In genomic region chr19:21942286-21942685, GRCm38 (mm10) we compare ENCODE assay signal across 10 mouse cellular contexts.
A peak's percentile ranks its signal among the peaks of the same experiment; 100 is the strongest.
DNase-seq lines count a peak whose midpoint lies in the region; ATAC-seq and TF ChIP-seq lines count a peak whose summit lies in the region.
"Had no signal": no experiment of that assay in that cellular context is flagged by ENCODE, and none has a peak within 500 bp of the region (broad histone marks: within the 10 kb centered on the region; RNA-seq: fewer than 3 reads in every experiment).

No protein-coding gene starts in this region.

- peak overlapping the region; percentile 3; the same call in 1 of the 2 replicates for H3K4me2 ChIP-seq in hindbrain, embryonic 16.5 days (ENCODE audit: low read length)
- no peak overlapping the region for H3K4me2 ChIP-seq in hindbrain, embryonic 12.5 days (replicated peaks)
- H3K4me2 ChIP-seq in heart, postnatal 0 days (ENCODE audit: low read depth, low read length), result peak overlapping the region; percentile 30; the same call in 1 of the 2 replicates
- peak overlapping the region; percentile 19 for H3K4me2 ChIP-seq in limb, embryonic 14.5 days (replicated peaks; ENCODE audit: low read depth, low read length, severe bottlenecking)
- no peak overlapping the region; the same call in 1 of the 2 replicates for H3K4me2 ChIP-seq in forebrain, embryonic 16.5 days (ENCODE audit: low read length)

- H3K9me3 ChIP-seq in hindbrain, embryonic 16.5 days (ENCODE audit: control insufficient read depth, low read length), result no peaks in the 10 kb centered on the region
- no peaks in the 10 kb centered on the region for H3K9me3 ChIP-seq in hindbrain, embryonic 12.5 days (replicated peaks)
- no peaks in the 10 kb centered on the region for H3K9me3 ChIP-seq in heart, postnatal 0 days (replicated peaks; ENCODE audit: control insufficient read depth, low read length)
- H3K9me3 ChIP-seq in limb, embryonic 14.5 days (ENCODE audit: control insufficient read depth, low read length), result no peaks in the 10 kb centered on the region
- no peaks in the 10 kb centered on the region for H3K9me3 ChIP-seq in forebrain, embryonic 16.5 days (ENCODE audit: control insufficient read depth, low read length)

- H3K4me3 ChIP-seq in hindbrain, embryonic 16.5 days (ENCODE audit: low read length), result no peak overlapping the region
- H3K4me3 ChIP-seq in hindbrain, embryonic 12.5 days, result no peak overlapping the region
- peak overlapping the region; percentile 32 for H3K4me3 ChIP-seq in bone marrow macrophage, adult 2 months (ENCODE audit: insufficient read depth, low read length)
- H3K4me3 ChIP-seq in heart, postnatal 0 days (ENCODE audit: low read depth, low read length), result no peak overlapping the region
- H3K4me3 ChIP-seq in limb, embryonic 14.5 days (replicated peaks; ENCODE audit: low read length), result no peak overlapping the region
- no peak overlapping the region for H3K4me3 ChIP-seq in forebrain, embryonic 16.5 days (replicated peaks; ENCODE audit: low read length)

- no peaks in the 10 kb centered on the region for H3K27me3 ChIP-seq in hindbrain, embryonic 16.5 days (replicated peaks; ENCODE audit: control insufficient read depth, insufficient read depth, low read length)
- H3K27me3 ChIP-seq in hindbrain, embryonic 12.5 days, result no peaks in the 10 kb centered on the region
- H3K27me3 ChIP-seq in heart, postnatal 0 days (ENCODE audit: control insufficient read depth, insufficient read depth, low read length), result no peaks in the 10 kb centered on the region
- no peaks in the 10 kb centered on the region for H3K27me3 ChIP-seq in limb, embryonic 14.5 days (ENCODE audit: control insufficient read depth, insufficient read depth, low read length)
- no peaks in the 10 kb centered on the region for H3K27me3 ChIP-seq in forebrain, embryonic 16.5 days (replicated peaks; ENCODE audit: control insufficient read depth, insufficient read depth, low read length)

- DNase-seq in heart, postnatal 0 days (ENCODE audit: low spot score), result peak; percentile 77
- no peak for DNase-seq in limb, embryonic 14.5 days (ENCODE audit: low spot score)
- no peak for DNase-seq in urinary bladder, postnatal 36 days (ENCODE audit: low spot score in 2 of 2)
- no peak for DNase-seq in left cerebral cortex, adult 18-20 months (ENCODE audit: low spot score in 2 of 2)
- DNase-seq: embryo, embryonic 11 days; gastrocnemius, postnatal 36 days had no signal

- no peaks in the 10 kb centered on the region for H3K4me1 ChIP-seq in hindbrain, embryonic 16.5 days (ENCODE audit: control insufficient read depth, insufficient read depth, low read depth, low read length)
- no peaks in the 10 kb centered on the region for H3K4me1 ChIP-seq in hindbrain, embryonic 12.5 days
- H3K4me1 ChIP-seq in bone marrow macrophage, adult 2 months (ENCODE audit: control insufficient read depth, insufficient read depth, low read length), result peaks cover 31% of the 10 kb centered on the region
- H3K4me1 ChIP-seq in heart, postnatal 0 days (ENCODE audit: control insufficient read depth, insufficient read depth), result no peaks in the 10 kb centered on the region; the same call in 1 of the 2 replicates
- H3K4me1 ChIP-seq in limb, embryonic 14.5 days (ENCODE audit: control insufficient read depth, insufficient read depth, low read length), result peaks cover 5% of the 10 kb centered on the region; the same call in 1 of the 2 replicates
- H3K4me1 ChIP-seq in forebrain, embryonic 16.5 days (replicated peaks; ENCODE audit: control insufficient read depth, insufficient read depth, low read length), result no peaks in the 10 kb centered on the region

- no peak for ATAC-seq in hindbrain, embryonic 16.5 days
- no peak for ATAC-seq in hindbrain, embryonic 12.5 days (ENCODE audit: low FRiP score)
- peak; percentile 59 for ATAC-seq in heart, postnatal 0 days (ENCODE audit: insufficient read depth, low read depth)
- ATAC-seq in limb, embryonic 14.5 days (ENCODE audit: low FRiP score, low read depth), result no peak
- ATAC-seq in forebrain, embryonic 16.5 days, result no peak

- TF ChIP-seq EP300 in heart, postnatal 0 days (IDR thresholded peaks at IDR 0.05; ENCODE audit: low read depth), result peak; percentile 71

- TF ChIP-seq POLR2A in bone marrow macrophage, adult 2 months (IDR thresholded peaks at IDR 0.05; ENCODE audit: borderline replicate concordance, low read depth, low read length), result no peak
- no peak for TF ChIP-seq POLR2A in limb, embryonic 14.5 days (IDR thresholded peaks at IDR 0.05; ENCODE audit: borderline replicate concordance, extremely low read depth, insufficient read depth, insufficient read length)

- H3K27ac ChIP-seq in hindbrain, embryonic 16.5 days (ENCODE audit: low read depth, low read length), result no peak overlapping the region
- H3K27ac ChIP-seq in hindbrain, embryonic 12.5 days, result no peak overlapping the region
- peak overlapping the region; percentile 63 for H3K27ac ChIP-seq in bone marrow macrophage, adult 2 months (ENCODE audit: insufficient read depth, low read depth, low read length)
- peak overlapping the region; percentile 86 for H3K27ac ChIP-seq in heart, postnatal 0 days (ENCODE audit: low read depth)
- no peak overlapping the region for H3K27ac ChIP-seq in limb, embryonic 14.5 days (replicated peaks; ENCODE audit: low read depth, low read length)
- H3K27ac ChIP-seq in forebrain, embryonic 16.5 days (ENCODE audit: low read length), result no peak overlapping the region

- no peaks in the 10 kb centered on the region for H3K36me3 ChIP-seq in hindbrain, embryonic 16.5 days (ENCODE audit: control insufficient read depth, insufficient read depth, low read length)
- H3K36me3 ChIP-seq in hindbrain, embryonic 12.5 days, result no peaks in the 10 kb centered on the region
- H3K36me3 ChIP-seq in heart, postnatal 0 days (replicated peaks; ENCODE audit: control insufficient read depth, insufficient read depth, low read length), result no peaks in the 10 kb centered on the region
- no peaks in the 10 kb centered on the region for H3K36me3 ChIP-seq in limb, embryonic 14.5 days (ENCODE audit: control insufficient read depth, insufficient read depth, low read length)
- no peaks in the 10 kb centered on the region for H3K36me3 ChIP-seq in forebrain, embryonic 16.5 days (ENCODE audit: control insufficient read depth, insufficient read depth)

- 65% methylated on average over 11 of the region's 11 CpGs for WGBS in hindbrain, embryonic 16.5 days
- WGBS in hindbrain, embryonic 12.5 days, result 79% methylated on average over 11 of the region's 11 CpGs
- 44% methylated on average over 11 of the region's 11 CpGs for WGBS in heart, postnatal 0 days
- WGBS in limb, embryonic 14.5 days, result 24% methylated on average over 11 of the region's 11 CpGs
- 45% methylated on average over 11 of the region's 11 CpGs for WGBS in forebrain, embryonic 16.5 days

- H3K9ac ChIP-seq in hindbrain, embryonic 16.5 days (ENCODE audit: low read depth, low read length), result no peak overlapping the region
- H3K9ac ChIP-seq in hindbrain, embryonic 12.5 days, result no peak overlapping the region
- 0 out of 2 replicates have a peak overlapping the region, but pooled peaks have one; percentile 15 for H3K9ac ChIP-seq in heart, postnatal 0 days (replicated peaks; ENCODE audit: low read depth, low read length)
- H3K9ac ChIP-seq in limb, embryonic 14.5 days (ENCODE audit: low read depth, low read length, severe bottlenecking), result no peak overlapping the region
- H3K9ac ChIP-seq in forebrain, embryonic 16.5 days (replicated peaks; ENCODE audit: low read depth, low read length), result no peak overlapping the region

- TF ChIP-seq CTCF in bone marrow macrophage, adult 2 months (IDR thresholded peaks at IDR 0.05; ENCODE audit: low read depth, low read length), result no peak
- no peak for TF ChIP-seq CTCF in heart, postnatal 0 days (IDR thresholded peaks at IDR 0.05; ENCODE audit: low read depth)

Comparison
In these comparisons a context has a peak if more than half of its experiments do, and no peak if none do; other contexts are left out.
1. H3K4me2 ChIP-seq: peak in hindbrain, embryonic 16.5 days (single experiment), heart, postnatal 0 days (single experiment) and limb, embryonic 14.5 days (single experiment); none in hindbrain, embryonic 12.5 days (single experiment) and forebrain, embryonic 16.5 days (single experiment).
2. H3K27ac ChIP-seq: peak in bone marrow macrophage, adult 2 months (single experiment) and heart, postnatal 0 days (single experiment); none in hindbrain, embryonic 16.5 days (single experiment), hindbrain, embryonic 12.5 days (single experiment), limb, embryonic 14.5 days (single experiment) and forebrain, embryonic 16.5 days (single experiment).